Mouse (Mus musculus) testis, adult 2 months (tissue): ENCODE measurements around the gene Cyba.

Source experiments
- CTCF ChIP-seq: fragments of 200-500 bp; IDR thresholded peaks from 2 replicates; pipeline ENCODE4 v1.5.1; 2012; ENCODE audit warnings: low read depth, mild to moderate bottlenecking, inconsistent platforms, low read length, moderate library complexity; ENCODE audit not compliant: control insufficient read depth, insufficient read depth, insufficient replicate concordance
- POLR2A ChIP-seq: fragments of 200-500 bp; IDR thresholded peaks from 2 replicates; pipeline ENCODE4 v1.6.1; 2012; ENCODE audit warnings: low read depth, mild to moderate bottlenecking, inconsistent platforms, low read length, moderate library complexity; ENCODE audit not compliant: control insufficient read depth

GRCm38 (mm10) chr8:122452154-122452553 lies 19.4 kb upstream of the Cyba start:
- TF ChIP-seq POLR2A (no peak), CTCF (no peak)
